Mouse (Mus musculus) layer of hippocampus, postnatal 10 days (tissue): ENCODE results near the gene St6galnac3. TPM values are rescaled to one million over a fixed set of nuclear protein-coding genes. Genes with fewer than 3 reads are reported as not detected.

Experiments used
- DNase-seq, 2 experiments: peaks; one replicate each; pipeline ENCODE4 v3.0.0; 2021; ENCODE audit warnings: low spot score in 2 of 2
- total RNA-seq, 2 experiments: library from RNA; stranded (reverse); gene quantifications; 2 replicates each; pipeline ENCODE4 v1.2.3; 2021

St6galnac3 gene
- total RNA-seq, 2 experiments from 2014 or later = 22.3 to 24.9 TPM

DNA sequence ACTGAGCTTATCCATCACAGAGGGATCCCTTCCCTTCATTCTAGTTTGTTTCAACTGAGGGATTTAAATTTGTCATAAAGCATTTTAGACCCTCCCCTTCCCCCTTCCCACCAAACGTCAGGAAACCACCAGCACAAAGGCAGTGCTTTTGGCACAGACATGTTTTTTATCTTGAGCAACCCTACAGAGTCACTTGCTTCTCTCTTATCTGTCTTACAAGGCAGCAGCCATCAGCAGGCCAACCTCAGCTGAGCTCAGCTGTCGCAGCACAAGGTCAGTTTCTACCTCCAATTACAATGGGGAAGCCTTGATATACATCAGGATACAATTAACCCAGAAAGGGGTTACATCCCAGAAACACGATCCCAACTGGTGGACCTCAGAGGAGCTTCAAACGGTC, 33.4 kb downstream of the St6galnac3 start:
- DNase-seq = no peak

GRCm38 (mm10) chr3:153690553-153690952, 34.4 kb downstream of the St6galnac3 start:
- no peak for DNase-seq

GRCm38 (mm10) chr3:153689793-153690291, 35.1 kb downstream of the St6galnac3 start:
- DNase-seq = no peak

GRCm38 (mm10) chr3:153687896-153688295, 37.1 kb downstream of the St6galnac3 start:
- DNase-seq = no peak

DNA sequence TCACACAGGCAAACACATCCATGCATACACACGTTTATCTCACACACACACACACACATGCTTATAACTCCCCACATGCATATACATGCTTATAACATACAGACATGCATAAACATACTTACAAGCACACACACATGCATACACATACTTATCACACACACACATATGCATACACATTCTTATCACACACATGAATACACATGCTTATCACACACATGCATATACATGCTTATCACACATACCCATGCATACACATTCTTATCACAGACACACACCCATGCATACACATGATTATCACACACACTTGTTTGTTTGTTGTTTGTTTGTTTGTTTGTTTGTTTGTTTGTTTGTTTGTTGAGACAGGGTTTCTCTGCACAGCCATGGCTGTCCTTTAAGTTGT, 40.1 kb downstream of the St6galnac3 start:
- DNase-seq = no peak

DNA sequence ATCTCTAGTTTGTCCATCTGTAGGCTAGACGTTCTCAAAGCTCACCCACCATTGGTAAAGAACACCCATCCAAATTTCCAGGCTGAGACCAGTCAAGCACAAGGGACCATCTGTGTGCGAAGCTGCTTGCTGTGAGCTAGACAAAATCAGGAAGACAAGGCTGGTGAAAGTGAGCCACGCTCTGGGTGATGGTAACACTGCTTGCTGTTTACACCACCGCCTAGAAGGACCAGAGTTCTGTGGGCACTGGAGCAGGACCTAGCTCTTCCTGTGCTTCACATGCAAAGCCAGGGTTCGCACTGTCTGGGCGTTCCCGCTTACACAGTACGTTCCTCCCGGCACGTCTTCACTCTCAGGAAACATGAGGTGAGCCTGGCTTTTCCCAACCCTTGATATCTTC, 42.7 kb downstream of the St6galnac3 start:
- no peak for DNase-seq

DNA sequence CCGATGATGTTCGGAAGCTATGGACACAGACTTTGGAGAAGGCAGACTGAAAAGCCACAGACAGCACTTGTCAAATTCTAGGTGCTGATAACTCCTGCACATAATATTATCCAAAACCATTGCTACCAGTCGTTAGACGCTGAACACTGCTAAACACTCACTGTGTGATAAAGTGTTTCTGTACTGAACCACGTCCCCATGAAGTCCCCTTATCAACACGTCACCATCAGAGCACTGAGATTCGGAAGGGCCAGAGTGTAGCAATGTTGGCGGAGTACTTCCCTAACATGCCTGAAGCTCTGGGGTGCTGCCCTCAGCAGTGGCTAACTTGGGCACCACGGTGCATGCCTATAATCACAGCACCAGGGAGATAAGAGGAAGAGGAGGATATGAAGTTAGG, 43.3 kb downstream of the St6galnac3 start:
- DNase-seq = no peak

- DNase-seq = no peak
These were observed 49.1 kb downstream of the St6galnac3 start for GRCm38 (mm10) chr3:153675832-153676231.

DNA sequence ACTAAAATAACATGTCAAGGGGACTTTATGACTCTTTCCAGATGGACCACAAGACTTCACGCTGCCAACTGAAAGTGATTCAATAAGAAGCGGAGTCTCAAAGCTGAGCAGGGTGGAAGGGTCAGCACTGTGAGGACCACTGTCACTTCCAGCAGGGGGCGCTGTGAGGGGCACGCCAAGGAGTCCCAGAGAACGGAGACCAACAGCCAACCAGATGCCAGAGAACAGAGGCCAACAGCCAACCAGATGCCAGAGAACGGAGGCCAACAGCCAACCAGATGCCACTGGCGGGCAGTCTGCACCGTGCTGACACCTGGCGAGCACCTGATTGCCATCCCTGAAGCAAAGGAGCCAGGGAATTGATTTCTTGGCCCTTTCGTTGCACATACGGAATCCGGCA, 49.9 kb downstream of the St6galnac3 start:
- DNase-seq = peak; percentile 46 to 47

GRCm38 (mm10) chr3:153674359-153674758, 50.6 kb downstream of the St6galnac3 start:
- no peak for DNase-seq

DNA sequence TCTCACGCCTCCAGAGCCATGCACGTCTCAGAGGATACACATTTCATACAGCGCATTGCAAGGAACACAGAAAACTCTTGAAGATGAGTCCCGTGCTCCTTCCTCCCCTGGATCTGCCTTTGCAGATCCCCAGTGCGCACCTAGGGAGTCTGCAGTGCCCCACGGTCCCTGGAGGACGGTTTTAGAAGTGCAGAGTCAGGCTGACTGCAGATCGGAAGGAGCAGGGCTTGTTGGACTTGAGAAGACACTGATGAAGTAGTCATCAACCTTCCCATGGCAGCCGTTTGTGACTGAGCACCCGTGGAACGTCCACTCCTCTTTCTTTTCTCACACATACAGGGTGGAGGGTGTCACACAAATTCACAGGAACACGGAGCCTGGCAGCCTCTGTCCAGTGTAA, 51.5 kb downstream of the St6galnac3 start:
- no peak for DNase-seq

DNA sequence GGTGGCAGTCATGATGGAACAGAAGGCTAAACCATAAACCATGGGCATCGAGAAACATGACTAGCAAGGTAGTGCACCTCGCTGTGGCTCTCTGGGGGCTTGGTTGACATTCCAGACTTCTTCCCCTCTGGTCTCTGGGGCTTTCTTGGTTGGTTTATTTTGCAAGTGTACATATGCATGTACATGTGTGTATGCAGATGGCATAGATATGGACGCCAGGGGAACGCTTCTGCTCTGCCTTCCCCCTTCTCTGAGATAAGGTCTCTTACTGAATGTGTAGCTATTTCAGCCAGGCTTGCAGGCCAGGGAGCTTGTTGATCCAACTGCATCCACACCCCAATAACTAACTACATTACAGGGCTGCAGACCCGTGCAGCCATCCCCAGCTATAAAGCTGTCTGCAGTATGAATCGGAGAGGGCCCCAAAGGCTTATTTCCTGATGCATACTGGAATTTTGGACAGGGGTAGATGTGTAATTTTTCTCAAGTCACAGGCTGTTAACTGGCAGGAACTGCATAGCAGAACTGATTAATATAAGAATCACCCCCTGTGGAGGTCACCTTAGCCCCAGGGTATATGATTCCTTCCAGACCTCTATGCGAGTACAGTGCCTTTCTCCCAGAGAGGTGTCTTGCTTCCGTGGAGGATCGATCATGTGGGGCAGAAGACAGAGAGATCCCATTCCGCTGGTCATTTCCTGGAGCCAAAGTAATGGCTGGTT, 53.9 kb downstream of the St6galnac3 start:
- DNase-seq = no peak

DNA sequence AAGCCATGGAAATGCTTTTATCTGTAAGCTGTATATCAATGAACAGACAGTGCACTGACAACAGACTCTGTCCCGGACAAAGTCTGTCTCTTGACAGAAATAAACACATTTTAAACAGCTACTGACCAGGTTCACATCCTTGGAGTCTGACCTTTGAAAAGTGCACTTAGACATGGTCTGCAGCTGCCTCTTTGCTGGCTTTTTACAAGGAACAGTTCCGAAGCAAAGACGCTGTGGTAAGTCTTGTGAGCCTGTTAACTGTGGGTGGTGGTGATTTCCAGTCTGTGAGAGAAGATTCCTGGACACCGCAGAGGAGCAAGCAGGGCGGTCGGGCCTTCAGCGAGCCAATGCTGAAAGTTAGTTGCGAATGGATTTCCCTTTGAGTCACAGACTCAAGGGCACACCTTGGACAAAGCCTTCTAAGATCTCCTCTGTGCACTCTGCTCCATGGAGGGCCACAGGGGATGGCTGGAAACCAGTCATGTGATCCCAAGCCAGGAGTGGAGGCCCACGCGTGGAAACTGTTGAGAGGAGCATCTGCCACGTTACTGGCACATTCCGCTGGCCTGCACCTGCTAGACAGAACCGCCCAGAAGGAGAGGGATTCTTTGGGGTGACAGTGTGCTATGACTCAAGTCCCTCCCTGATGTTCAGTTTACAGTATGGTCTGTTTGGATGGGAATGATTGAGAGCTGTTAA, 55.1 kb downstream of the St6galnac3 start:
- no peak for DNase-seq

GRCm38 (mm10) chr3:153669329-153669728, 55.6 kb downstream of the St6galnac3 start:
- no peak for DNase-seq

GRCm38 (mm10) chr3:153668447-153669290, 56.3 kb downstream of the St6galnac3 start:
- no peak for DNase-seq

DNA sequence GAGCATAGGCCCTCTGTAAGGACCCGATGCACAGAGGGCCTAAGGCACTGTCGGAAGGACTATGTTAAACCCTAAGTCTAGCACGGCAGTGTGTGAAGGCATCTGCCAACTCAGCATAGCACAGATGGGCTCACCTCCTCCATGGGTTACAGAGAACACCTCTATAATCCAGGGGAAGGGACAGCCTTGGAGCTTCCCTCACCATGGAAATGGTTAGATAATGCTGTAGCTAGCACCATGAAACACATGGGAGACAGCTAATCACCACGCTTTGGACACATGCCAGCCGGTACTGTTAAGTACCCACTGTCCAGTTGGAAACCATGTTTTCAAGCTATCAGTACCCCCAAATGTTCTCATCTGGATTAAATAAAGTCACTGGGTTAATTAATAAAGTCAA, 60.3 kb downstream of the St6galnac3 start:
- no peak for DNase-seq

- DNase-seq = no peak
These were observed 61.0 kb downstream of the St6galnac3 start for GRCm38 (mm10) chr3:153663841-153664427.

GRCm38 (mm10) chr3:153662796-153663195, 62.2 kb downstream of the St6galnac3 start:
- no peak for DNase-seq

DNA sequence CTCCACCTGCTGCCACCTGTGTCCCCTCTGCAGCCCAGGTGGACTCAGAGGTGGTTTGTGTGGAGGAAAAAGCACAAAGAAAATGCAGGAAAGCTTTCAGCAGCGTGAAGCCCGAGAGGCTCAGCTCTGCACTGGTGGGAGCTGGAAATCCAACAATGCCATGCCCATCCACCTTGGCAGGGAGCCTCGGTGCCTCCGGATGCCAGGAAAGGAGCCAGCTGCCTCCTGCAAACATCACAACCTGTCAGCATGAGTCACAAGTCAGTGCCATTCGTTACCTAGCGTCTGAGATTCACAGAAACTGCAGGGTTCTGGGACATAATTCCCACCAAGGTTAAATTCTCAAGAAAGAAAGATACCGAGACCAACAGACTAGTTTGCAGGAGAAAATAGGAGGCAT, 63.0 kb downstream of the St6galnac3 start:
- peak; percentile 41 to 58 for DNase-seq

- no peak for DNase-seq
These were observed 65.3 kb downstream of the St6galnac3 start for GRCm38 (mm10) chr3:153659575-153660168.
